Mouse (Mus musculus) liver, embryonic 15.5 days (tissue): Measurements from ENCODE around the gene Sstr3. TPM values are rescaled to one million over a fixed set of nuclear protein-coding genes. Genes with fewer than 3 reads are reported as not detected.

ENCODE experiments used
- ATAC-seq: fragments of 200-750 bp; cut with Nextera tagmentation; 2 replicates; pipeline ENCODE4 v1.8.0; 2017; ENCODE audit warnings: moderate number of reproducible peaks, mild to moderate bottlenecking, moderate library complexity; ENCODE audit not compliant: insufficient read depth
- H3K27ac ChIP-seq: fragments of 300-500 bp; sonication (generic); replicated peaks from 2 replicates; pipeline ENCODE4 v1.5.1; 2015; ENCODE audit warnings: mild to moderate bottlenecking, inconsistent platforms
- H3K27me3 ChIP-seq: fragments of 300-500 bp; sonication (generic); 2 replicates; pipeline ENCODE4 v1.6.1; 2015; ENCODE audit warnings: mild to moderate bottlenecking, inconsistent platforms
- H3K36me3 ChIP-seq: fragments of 300-500 bp; sonication (generic); replicated peaks from 2 replicates; pipeline ENCODE4 v1.6.1; 2015; ENCODE audit warnings: moderate library complexity, mild to moderate bottlenecking, inconsistent platforms
- H3K4me1 ChIP-seq: fragments of 300-500 bp; sonication (generic); replicated peaks from 2 replicates; pipeline ENCODE4 v1.6.1; 2015; ENCODE audit warnings: inconsistent platforms
- H3K4me2 ChIP-seq: fragments of 300-500 bp; sonication (generic); 2 replicates; pipeline ENCODE4 v1.6.1; 2015; ENCODE audit warnings: moderate library complexity, mild to moderate bottlenecking, inconsistent platforms
- H3K4me3 ChIP-seq: fragments of 300-500 bp; sonication (generic); replicated peaks from 2 replicates; pipeline ENCODE4 v1.5.1; 2015; ENCODE audit warnings: mild to moderate bottlenecking, inconsistent platforms
- H3K9ac ChIP-seq: fragments of 300-500 bp; sonication (generic); 2 replicates; pipeline ENCODE4 v1.6.1; 2015; ENCODE audit warnings: moderate library complexity, mild to moderate bottlenecking, inconsistent platforms
- H3K9me3 ChIP-seq: fragments of 300-500 bp; sonication (generic); replicated peaks from 2 replicates; pipeline ENCODE4 v1.6.1; 2016; ENCODE audit warnings: inconsistent platforms
- WGBS: fragments of 180-500 bp; shearing (Covaris S2); methylation state at CpG from one replicate; pipeline ENCODE4 v1.1.7; 2015; ENCODE audit warnings: mixed read lengths; ENCODE audit not compliant: insufficient replicate concordance; 5-methylcytosine and 5-hydroxymethylcytosine counted together
- polyA plus RNA-seq: library from polyadenylated mRNA; unstranded; fragments of >200 nt; fragmentation: Nextera tagmentation; extraction: Ambion mirVana; gene quantifications from 2 replicates; pipeline ENCODE4 v1.2.1, GENCODE M21; 2015

The Sstr3 gene
- not detected in 2 replicates for polyA plus RNA-seq

DNA sequence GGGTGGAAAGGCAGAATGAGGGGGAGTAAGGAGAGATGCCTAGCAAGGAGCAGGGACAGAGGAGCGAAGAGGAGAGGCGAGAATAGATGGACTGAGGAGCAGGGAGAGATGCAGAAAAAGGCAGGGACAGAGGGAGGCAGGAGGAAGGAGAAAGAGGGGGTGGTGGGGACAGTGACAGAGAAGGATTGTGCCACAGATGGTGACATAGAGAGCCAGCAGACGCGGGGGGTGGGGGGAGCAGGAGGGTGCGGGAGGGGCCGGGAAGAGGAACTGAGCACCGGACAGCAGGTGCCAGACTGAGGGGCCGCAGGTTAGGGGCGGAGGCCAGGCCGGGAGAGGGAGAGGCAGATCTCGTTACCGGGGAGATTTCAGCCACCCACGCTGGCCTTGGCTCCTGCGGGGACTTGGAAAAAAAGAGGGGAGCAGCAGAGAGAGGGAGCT lies at the start of gene Sstr3:
Sstr3 (minus strand) TSS at position 125 of the 441 bp plus-strand sequence.
- H3K36me3 ChIP-seq, result no peaks in the 10 kb centered on the region

DNA sequence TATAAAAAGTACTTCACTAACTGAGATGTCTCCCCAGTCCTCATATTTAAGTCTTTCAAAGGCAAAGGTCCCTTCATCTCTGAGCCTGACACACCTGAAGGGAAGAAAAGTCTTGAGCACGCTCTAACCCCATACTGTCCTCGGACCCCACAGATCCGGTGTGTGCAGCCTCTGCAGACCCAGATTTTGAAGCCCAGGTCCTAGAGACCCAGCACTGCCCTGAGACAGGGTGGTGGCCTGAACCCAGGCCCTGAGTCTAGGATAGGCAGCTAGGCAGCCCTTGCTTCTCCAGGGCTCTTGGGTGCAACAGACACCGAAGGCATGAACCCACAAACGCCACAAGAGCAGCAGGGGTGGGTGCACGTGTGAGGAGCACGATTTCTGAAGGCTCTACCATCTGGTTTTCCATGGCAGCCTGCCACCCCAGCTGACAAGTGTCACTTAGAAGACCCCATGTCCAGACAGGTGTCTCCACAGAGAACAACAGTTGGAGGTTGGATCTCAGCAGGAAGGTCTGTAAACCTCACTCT lies 49.5 kb upstream of the Sstr3 start:
- 55% methylated on average over 7 of the region's 7 CpGs for WGBS
- no peaks in the 10 kb centered on the region for H3K36me3 ChIP-seq

More for the DNA sequence above, at the start of gene Sstr3:
- H3K4me3 ChIP-seq, result no peak within 1 kb of the TSS
- H3K4me1 ChIP-seq, result peaks cover 12% of the 10 kb centered on the region; the same call in 1 of the 2 replicates
- no peak within 1 kb of the TSS for H3K9ac ChIP-seq
- H3K9me3 ChIP-seq, result no peaks in the 10 kb centered on the region
- H3K4me2 ChIP-seq, result no peak within 1 kb of the TSS
- no peak within 1 kb of the TSS for H3K27ac ChIP-seq
- peaks cover 25% of the 10 kb centered on the region for H3K27me3 ChIP-seq
- WGBS, result 8% methylated on average over 14 of the region's 14 CpGs
- ATAC-seq, result no peak

GRCm38 (mm10) chr15:78592452-78592968 lies 48.0 kb upstream of the Sstr3 start:
- H3K27me3 ChIP-seq, result no peaks in the 10 kb centered on the region
- 65% methylated on average over 14 of the region's 14 CpGs for WGBS
- no peak overlapping the region for H3K27ac ChIP-seq
- no peak overlapping the region for H3K4me2 ChIP-seq
- H3K4me3 ChIP-seq, result no peak overlapping the region
- H3K36me3 ChIP-seq, result no peaks in the 10 kb centered on the region
- H3K9ac ChIP-seq, result no peak overlapping the region
- no peaks in the 10 kb centered on the region for H3K9me3 ChIP-seq
- peaks cover 15% of the 10 kb centered on the region for H3K4me1 ChIP-seq
- no peak for ATAC-seq

More for the DNA sequence above, 49.5 kb upstream of the Sstr3 start:
- no peaks in the 10 kb centered on the region for H3K9me3 ChIP-seq
- H3K27me3 ChIP-seq, result no peaks in the 10 kb centered on the region
- H3K27ac ChIP-seq, result no peak overlapping the region
- H3K4me3 ChIP-seq, result no peak overlapping the region
- no peak for ATAC-seq
- H3K4me1 ChIP-seq, result peaks cover 7% of the 10 kb centered on the region; the same call in 1 of the 2 replicates
- no peak overlapping the region for H3K4me2 ChIP-seq
- H3K9ac ChIP-seq, result no peak overlapping the region

GRCm38 (mm10) chr15:78591680-78592451 lies 47.4 kb upstream of the Sstr3 start:
- H3K27me3 ChIP-seq, result no peaks in the 10 kb centered on the region
- ATAC-seq, result no peak
- no peak overlapping the region for H3K4me3 ChIP-seq
- WGBS, result 45% methylated on average over 15 of the region's 15 CpGs
- H3K9me3 ChIP-seq, result no peaks in the 10 kb centered on the region
- H3K9ac ChIP-seq, result no peak overlapping the region
- H3K4me1 ChIP-seq, result peaks cover 16% of the 10 kb centered on the region
- H3K4me2 ChIP-seq, result no peak overlapping the region
- no peaks in the 10 kb centered on the region for H3K36me3 ChIP-seq
- H3K27ac ChIP-seq, result no peak overlapping the region

DNA sequence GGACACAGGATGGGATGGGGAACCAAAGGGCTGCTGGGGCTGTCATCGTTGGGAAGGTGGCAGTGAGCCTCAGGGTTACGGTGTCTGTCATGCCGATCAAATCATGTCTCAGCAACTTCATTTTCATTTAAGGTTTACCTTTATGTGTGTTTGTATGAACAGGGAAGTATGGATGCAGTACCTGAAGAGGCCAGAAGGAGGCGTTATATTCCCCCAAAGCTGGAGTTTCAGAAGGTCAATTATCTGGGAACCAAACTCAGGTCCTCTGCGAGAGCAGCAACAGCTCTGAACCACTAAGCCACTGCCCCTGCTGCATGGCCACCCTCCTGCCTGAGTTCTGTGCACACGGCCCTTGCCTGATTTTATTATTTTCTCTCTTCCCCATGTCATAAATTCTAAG lies 46.3 kb upstream of the Sstr3 start:
- no peaks in the 10 kb centered on the region for H3K36me3 ChIP-seq
- H3K4me1 ChIP-seq, result peaks cover 16% of the 10 kb centered on the region
- H3K27me3 ChIP-seq, result no peaks in the 10 kb centered on the region
- no peak overlapping the region for H3K4me2 ChIP-seq
- no peak overlapping the region for H3K27ac ChIP-seq
- no peaks in the 10 kb centered on the region for H3K9me3 ChIP-seq
- no peak overlapping the region for H3K9ac ChIP-seq
- 58% methylated on average over 6 of the region's 6 CpGs for WGBS
- no peak overlapping the region for H3K4me3 ChIP-seq
- no peak for ATAC-seq

DNA sequence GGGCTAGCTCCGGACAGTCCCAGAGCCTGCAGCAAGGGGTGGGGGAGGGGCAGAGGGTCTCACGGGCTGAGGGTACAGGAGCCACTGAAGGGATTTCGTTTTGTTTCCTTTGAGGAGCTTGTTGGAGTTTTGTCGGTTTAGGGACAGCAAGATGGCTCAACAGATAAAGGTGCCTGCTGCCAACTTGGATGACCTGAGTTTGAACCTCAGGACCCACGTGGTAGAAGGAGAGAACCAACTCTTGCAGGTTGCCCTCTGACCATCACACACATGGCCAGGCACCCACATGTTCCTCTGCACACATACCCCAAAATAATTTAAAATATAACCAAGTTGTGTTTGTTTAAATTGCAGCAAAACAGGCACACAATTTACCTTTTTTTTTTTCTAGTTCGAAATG lies 45.5 kb upstream of the Sstr3 start:
- no peak overlapping the region for H3K9ac ChIP-seq
- no peaks in the 10 kb centered on the region for H3K9me3 ChIP-seq
- H3K4me2 ChIP-seq, result no peak overlapping the region
- H3K4me1 ChIP-seq, result peaks cover 16% of the 10 kb centered on the region
- H3K27me3 ChIP-seq, result no peaks in the 10 kb centered on the region
- WGBS, result 37% methylated on average over 6 of the region's 6 CpGs
- no peak overlapping the region for H3K4me3 ChIP-seq
- no peak for ATAC-seq
- H3K36me3 ChIP-seq, result no peaks in the 10 kb centered on the region
- H3K27ac ChIP-seq, result no peak overlapping the region

- H3K27ac ChIP-seq, result no peak overlapping the region
- WGBS, result 39% methylated on average over 4 of the region's 4 CpGs
Observed at GRCm38 (mm10) chr15:78588900-78589299, 44.4 kb upstream of the Sstr3 start.

GRCm38 (mm10) chr15:78588049-78588448 lies 43.6 kb upstream of the Sstr3 start:
- H3K9me3 ChIP-seq, result no peaks in the 10 kb centered on the region
- 22% methylated on average over 4 of the region's 4 CpGs for WGBS
- H3K27ac ChIP-seq, result no peak overlapping the region
- no peak overlapping the region for H3K9ac ChIP-seq
- no peak overlapping the region for H3K4me2 ChIP-seq
- peaks cover 16% of the 10 kb centered on the region for H3K4me1 ChIP-seq
- H3K27me3 ChIP-seq, result no peaks in the 10 kb centered on the region
- no peak overlapping the region for H3K4me3 ChIP-seq
- ATAC-seq, result 0 out of 2 replicates have a peak, but pooled peaks have one; percentile 14
- H3K36me3 ChIP-seq, result no peaks in the 10 kb centered on the region

More at GRCm38 (mm10) chr15:78588900-78589299, 44.4 kb upstream of the Sstr3 start:
- H3K4me3 ChIP-seq, result no peak overlapping the region
- no peaks in the 10 kb centered on the region for H3K9me3 ChIP-seq
- no peaks in the 10 kb centered on the region for H3K27me3 ChIP-seq
- ATAC-seq, result peak; percentile 38; the same call in 1 of the 2 replicates
- no peak overlapping the region for H3K9ac ChIP-seq
- peaks cover 16% of the 10 kb centered on the region for H3K4me1 ChIP-seq
- no peaks in the 10 kb centered on the region for H3K36me3 ChIP-seq
- no peak overlapping the region for H3K4me2 ChIP-seq

GRCm38 (mm10) chr15:78587050-78587994 lies 42.8 kb upstream of the Sstr3 start:
- Histone ChIP-seq H3K4me1 (peaks cover 16% of the 10 kb centered on the region), H3K27ac (no peak overlapping the region), H3K9me3 (no peaks in the 10 kb centered on the region), H3K4me2 (no peak overlapping the region), H3K27me3 (no peaks in the 10 kb centered on the region), H3K9ac (no peak overlapping the region), H3K36me3 (no peaks in the 10 kb centered on the region), H3K4me3 (no peak overlapping the region)
- WGBS, result 48% methylated on average over 18 of the region's 18 CpGs
- ATAC-seq, result peak; percentile 45

GRCm38 (mm10) chr15:78585404-78585803 lies 40.9 kb upstream of the Sstr3 start:
- Histone ChIP-seq H3K27ac (no peak overlapping the region), H3K4me2 (no peak overlapping the region), H3K36me3 (no peaks in the 10 kb centered on the region), H3K27me3 (no peaks in the 10 kb centered on the region; the same call in 1 of the 2 replicates), H3K9ac (no peak overlapping the region), H3K4me3 (no peak overlapping the region), H3K9me3 (no peaks in the 10 kb centered on the region), H3K4me1 (peaks cover 27% of the 10 kb centered on the region)
- ATAC-seq, result no peak
- 69% methylated on average over 7 of the region's 7 CpGs for WGBS
